Mouse (Mus musculus) stomach, postnatal 0 days (tissue): ENCODE measurements around the gene D430019H16Rik. TPM values are rescaled to one million over a fixed set of nuclear protein-coding genes. Genes with fewer than 3 reads are reported as not detected.

Experiments used
- ATAC-seq: fragments of 200-750 bp; cut with Nextera tagmentation; 2 replicates; pipeline ENCODE4 v1.8.0; 2017; ENCODE audit not compliant: low FRiP score, low TSS enrichment
- DNase-seq: peaks from one replicate; pipeline ENCODE4 v3.0.0-alpha.2; 2016; ENCODE audit warnings: low spot score
- H3K27ac ChIP-seq: fragments of 300-500 bp; sonication (generic); replicated peaks from 2 replicates; pipeline ENCODE4 v1.5.1; 2014; ENCODE audit warnings: mild to moderate bottlenecking, control low read depth
- H3K27me3 ChIP-seq: fragments of 300-500 bp; sonication (generic); 2 replicates; pipeline ENCODE4 v1.6.1; 2014; ENCODE audit warnings: low read length; ENCODE audit not compliant: control insufficient read depth, insufficient read depth
- H3K36me3 ChIP-seq: fragments of 300-500 bp; sonication (generic); 2 replicates; pipeline ENCODE4 v1.6.1; 2014; ENCODE audit warnings: low read length, mixed read lengths; ENCODE audit not compliant: control insufficient read depth, insufficient read depth
- H3K4me1 ChIP-seq: fragments of 300-500 bp; sonication (generic); replicated peaks from 2 replicates; pipeline ENCODE4 v1.6.1; 2014; ENCODE audit warnings: antibody characterized with exemption; ENCODE audit not compliant: control insufficient read depth, insufficient read depth
- H3K4me2 ChIP-seq: fragments of 300-500 bp; sonication (generic); replicated peaks from 2 replicates; pipeline ENCODE4 v1.6.1; 2014; ENCODE audit warnings: low read depth, mild to moderate bottlenecking, control low read depth, moderate library complexity
- H3K4me3 ChIP-seq: fragments of 300-500 bp; sonication (generic); 2 replicates; pipeline ENCODE4 v1.5.1; 2014; ENCODE audit warnings: low read depth, low read length, control low read depth
- H3K9ac ChIP-seq: fragments of 300-500 bp; sonication (generic); 2 replicates; pipeline ENCODE4 v1.6.1; 2014; ENCODE audit warnings: mild to moderate bottlenecking, low read length, control low read depth, mixed read lengths
- H3K9me3 ChIP-seq: fragments of 300-500 bp; sonication (generic); 2 replicates; pipeline ENCODE4 v1.6.1; 2016; ENCODE audit warnings: low read length; ENCODE audit not compliant: control insufficient read depth
- CTCF ChIP-seq: IDR thresholded peaks from 2 replicates; pipeline ENCODE4 v1.5.1; 2016; ENCODE audit warnings: antibody characterized with exemption, low read depth, mild to moderate bottlenecking, moderate library complexity
- EP300 ChIP-seq: optimal IDR thresholded peaks from 2 replicates; pipeline ENCODE3; 2016; ENCODE audit warnings: antibody characterized with exemption
- WGBS: fragments of 180-500 bp; shearing (Covaris S2); extraction: QIAGEN DNeasy Blood & Tissue Kit; methylation state at CpG from one replicate; pipeline ENCODE4 v1.1.7; 2014; 5-methylcytosine and 5-hydroxymethylcytosine counted together
- polyA plus RNA-seq: library from polyadenylated mRNA; unstranded; fragments of >200 nt; fragmentation: Nextera tagmentation; extraction: Ambion mirVana; gene quantifications from 2 replicates; pipeline ENCODE4 v1.2.1, GENCODE M21; 2015

D430019H16Rik gene
- polyA plus RNA-seq, 1 experiment from 2014 or later: 0.55 TPM

GRCm38 (mm10) chr12:105431872-105432271, 21.8 kb upstream of the D430019H16Rik start:
- no peak for DNase-seq
- TF ChIP-seq CTCF (peak; percentile 75), EP300 (no peak)
- Histone ChIP-seq H3K36me3 (no peaks in the 10 kb centered on the region), H3K4me1 (no peaks in the 10 kb centered on the region), H3K27ac (no peak overlapping the region), H3K9me3 (no peaks in the 10 kb centered on the region), H3K4me2 (no peak overlapping the region), H3K4me3 (no peak overlapping the region), H3K9ac (no peak overlapping the region), H3K27me3 (no peaks in the 10 kb centered on the region)
- ATAC-seq: no peak
- 33% methylated on average over 3 of the region's 3 CpGs for WGBS

GRCm38 (mm10) chr12:105432807-105433206, 20.8 kb upstream of the D430019H16Rik start:
- DNase-seq: no peak
- TF ChIP-seq EP300 (no peak), CTCF (no peak)

GRCm38 (mm10) chr12:105438259-105438658, 15.4 kb upstream of the D430019H16Rik start:
- TF ChIP-seq EP300: no peak
- no peak for TF ChIP-seq CTCF
- ATAC-seq: no peak
- Histone ChIP-seq H3K9me3 (no peaks in the 10 kb centered on the region), H3K27me3 (no peaks in the 10 kb centered on the region), H3K4me1 (no peaks in the 10 kb centered on the region), H3K4me2 (no peak overlapping the region), H3K36me3 (no peaks in the 10 kb centered on the region), H3K4me3 (no peak overlapping the region), H3K9ac (no peak overlapping the region), H3K27ac (no peak overlapping the region)
- DNase-seq: no peak
- WGBS: 28% methylated on average over 5 of the region's 5 CpGs

More at GRCm38 (mm10) chr12:105432807-105433206, 20.8 kb upstream of the D430019H16Rik start:
- ATAC-seq: no peak
- WGBS: 47% methylated on average over 3 of the region's 3 CpGs
- H3K9ac ChIP-seq: no peak overlapping the region
- H3K9me3 ChIP-seq: no peaks in the 10 kb centered on the region
- no peaks in the 10 kb centered on the region for H3K4me1 ChIP-seq
- no peaks in the 10 kb centered on the region for H3K27me3 ChIP-seq
- no peak overlapping the region for H3K4me3 ChIP-seq
- H3K4me2 ChIP-seq: no peak overlapping the region
- no peak overlapping the region for H3K27ac ChIP-seq
- no peaks in the 10 kb centered on the region for H3K36me3 ChIP-seq

- H3K27me3 ChIP-seq: no peaks in the 10 kb centered on the region
- no peak overlapping the region for H3K4me2 ChIP-seq
- ATAC-seq (no peak), DNase-seq (no peak)
- no peaks in the 10 kb centered on the region for H3K36me3 ChIP-seq
- WGBS: 76% methylated on average over 6 of the region's 6 CpGs
- no peaks in the 10 kb centered on the region for H3K9me3 ChIP-seq
- no peak overlapping the region for H3K27ac ChIP-seq
- no peaks in the 10 kb centered on the region for H3K4me1 ChIP-seq
- H3K9ac ChIP-seq: no peak overlapping the region
- TF ChIP-seq EP300 (no peak), CTCF (no peak)
- H3K4me3 ChIP-seq: no peak overlapping the region
Measured at GRCm38 (mm10) chr12:105439976-105440375, 13.7 kb upstream of the D430019H16Rik start.

GRCm38 (mm10) chr12:105443569-105443968, 10.1 kb upstream of the D430019H16Rik start:
- no peaks in the 10 kb centered on the region for H3K27me3 ChIP-seq
- H3K9me3 ChIP-seq: no peaks in the 10 kb centered on the region
- H3K27ac ChIP-seq: no peak overlapping the region
- H3K4me2 ChIP-seq: no peak overlapping the region
- H3K4me3 ChIP-seq: no peak overlapping the region
- TF ChIP-seq EP300: no peak
- H3K9ac ChIP-seq: no peak overlapping the region
- H3K36me3 ChIP-seq: no peaks in the 10 kb centered on the region
- WGBS: 65% methylated on average over 5 of the region's 5 CpGs
- H3K4me1 ChIP-seq: no peaks in the 10 kb centered on the region
- ATAC-seq (no peak), DNase-seq (no peak)

- Histone ChIP-seq H3K4me2 (no peak overlapping the region), H3K27ac (no peak overlapping the region), H3K36me3 (no peaks in the 10 kb centered on the region), H3K4me3 (no peak overlapping the region), H3K9ac (no peak overlapping the region), H3K4me1 (no peaks in the 10 kb centered on the region), H3K9me3 (no peaks in the 10 kb centered on the region), H3K27me3 (no peaks in the 10 kb centered on the region)
- 64% methylated on average over 6 of the region's 6 CpGs for WGBS
- TF ChIP-seq EP300 (no peak), CTCF (no peak)
- no peak for ATAC-seq
- DNase-seq: no peak
Measured at GRCm38 (mm10) chr12:105445767-105446166, 7.9 kb upstream of the D430019H16Rik start.
